Mouse (Mus musculus) olfactory bulb, adult 2 months (tissue): ENCODE results near the gene Kpna3.

Experiments
- CTCF ChIP-seq: fragments of 200-500 bp; IDR thresholded peaks from 2 replicates; pipeline ENCODE4 v1.5.1; 2012; ENCODE audit warnings: low read depth, mild to moderate bottlenecking, low read length, moderate library complexity; ENCODE audit not compliant: insufficient read depth
- POLR2A ChIP-seq: fragments of 200-500 bp; IDR thresholded peaks from 2 replicates; pipeline ENCODE4 v1.6.1; 2012; ENCODE audit warnings: mild to moderate bottlenecking, low read depth, low read length, moderate library complexity; ENCODE audit not compliant: insufficient read depth

DNA sequence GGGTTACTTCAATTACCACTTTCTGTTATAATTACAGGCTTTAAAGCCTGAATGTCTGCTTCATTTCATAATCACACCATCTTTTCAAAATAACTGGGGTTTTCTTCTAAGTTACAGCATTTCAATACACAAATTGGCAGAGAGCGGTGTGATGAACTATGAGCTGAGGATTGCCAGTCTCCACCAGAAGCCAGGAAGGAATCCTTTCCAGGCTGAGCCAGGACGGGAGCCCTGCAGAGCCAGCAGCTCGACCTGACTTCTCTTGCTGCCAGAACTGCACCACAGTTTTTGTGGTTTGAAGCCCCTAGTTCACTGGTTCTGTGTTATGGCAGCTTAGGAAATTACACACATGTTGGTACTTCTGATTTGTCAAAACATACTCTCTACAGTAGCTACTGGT is 75.0 kb downstream of the Kpna3 start:
- TF ChIP-seq POLR2A (no peak), CTCF (no peak)
